Mouse (Mus musculus): ENCODE data around the gene R3hdm1.

DNA sequence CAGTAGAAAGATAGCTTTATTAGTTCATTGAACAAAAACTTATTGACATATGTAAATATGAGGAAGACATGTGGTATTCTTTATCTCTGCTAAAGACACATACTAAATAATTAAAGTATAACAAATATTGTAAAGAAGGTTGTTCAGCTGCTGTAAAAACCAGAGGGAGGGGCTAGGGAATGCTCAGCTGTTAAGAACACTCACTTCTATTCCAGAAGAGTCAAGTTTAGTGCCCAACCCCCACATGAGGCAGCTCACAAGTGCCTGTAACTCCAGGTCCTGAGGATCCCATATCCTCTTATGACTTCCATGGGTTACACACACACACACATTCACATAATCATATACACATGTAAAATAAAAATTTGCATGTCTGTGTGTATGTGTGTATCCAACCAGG, 67.0 kb downstream of the R3hdm1 start:
- TF ChIP-seq CTCF (conservative IDR thresholded peaks at IDR 0.05; ENCODE audit: insufficient read depth, insufficient read length, low read depth, low read length) = no peak
- no peak for TF ChIP-seq POLR2A (IDR thresholded peaks at IDR 0.05; ENCODE audit: low read depth, low read length)

All from kidney, adult 2 months (tissue).